Mouse (Mus musculus) c-Kit-negative CD71-positive TER-119-positive erythroid progenitor cells, embryonic 14.5 days (primary cell): ENCODE measurements around the gene Hist1h2af.
A peak's percentile ranks its signal among the peaks of the same experiment; 100 is the strongest.
"Not testable (repeated sequence)": the region's sequence is repeated elsewhere in the genome, so short reads cannot be mapped to it uniquely, and the experiment has no call there.

Experiments used
- DNase-seq: peaks from one replicate; pipeline ENCODE4 v3.0.0-alpha.2; 2013; ENCODE audit warnings: low read depth, low spot score

Gene Hist1h2af

DNA sequence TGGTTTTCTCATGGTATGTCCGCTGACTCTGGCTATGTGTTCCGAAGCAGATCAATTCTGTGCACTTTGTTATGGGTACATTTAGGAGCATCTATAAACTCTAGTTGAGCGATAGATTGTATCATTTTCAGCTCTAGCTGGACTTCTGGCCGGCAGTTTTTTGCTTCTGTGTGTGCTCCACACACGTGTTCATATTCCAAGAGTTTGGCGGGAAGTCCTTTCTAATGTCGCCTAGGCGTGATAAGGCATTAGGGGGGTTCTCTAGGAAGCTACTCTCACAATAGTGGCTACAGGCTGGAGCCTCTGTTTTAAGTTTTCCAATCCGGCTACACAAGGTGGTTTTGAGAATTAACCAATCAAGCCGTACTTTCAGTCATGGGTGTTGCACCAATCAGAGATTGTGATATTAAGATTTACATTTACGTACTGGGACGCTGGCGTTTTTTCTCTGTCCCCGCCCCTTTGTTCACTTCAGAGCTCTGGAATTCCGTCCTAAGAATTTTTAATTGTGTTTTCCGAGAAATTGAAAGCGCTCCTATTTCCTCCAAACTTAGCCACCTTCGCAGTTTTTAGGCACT lies 22.2 kb downstream of the Hist1h2af start:
- peak; percentile 83 for DNase-seq

- no peak for DNase-seq
Measured at GRCm38 (mm10) chr13:23556906-23557305, 23.2 kb downstream of the Hist1h2af start.

GRCm38 (mm10) chr13:23560699-23561098 lies 27.0 kb downstream of the Hist1h2af start:
- DNase-seq = not testable (repeated sequence)

GRCm38 (mm10) chr13:23561531-23561882 lies 27.8 kb downstream of the Hist1h2af start:
- not testable (repeated sequence) for DNase-seq

DNA sequence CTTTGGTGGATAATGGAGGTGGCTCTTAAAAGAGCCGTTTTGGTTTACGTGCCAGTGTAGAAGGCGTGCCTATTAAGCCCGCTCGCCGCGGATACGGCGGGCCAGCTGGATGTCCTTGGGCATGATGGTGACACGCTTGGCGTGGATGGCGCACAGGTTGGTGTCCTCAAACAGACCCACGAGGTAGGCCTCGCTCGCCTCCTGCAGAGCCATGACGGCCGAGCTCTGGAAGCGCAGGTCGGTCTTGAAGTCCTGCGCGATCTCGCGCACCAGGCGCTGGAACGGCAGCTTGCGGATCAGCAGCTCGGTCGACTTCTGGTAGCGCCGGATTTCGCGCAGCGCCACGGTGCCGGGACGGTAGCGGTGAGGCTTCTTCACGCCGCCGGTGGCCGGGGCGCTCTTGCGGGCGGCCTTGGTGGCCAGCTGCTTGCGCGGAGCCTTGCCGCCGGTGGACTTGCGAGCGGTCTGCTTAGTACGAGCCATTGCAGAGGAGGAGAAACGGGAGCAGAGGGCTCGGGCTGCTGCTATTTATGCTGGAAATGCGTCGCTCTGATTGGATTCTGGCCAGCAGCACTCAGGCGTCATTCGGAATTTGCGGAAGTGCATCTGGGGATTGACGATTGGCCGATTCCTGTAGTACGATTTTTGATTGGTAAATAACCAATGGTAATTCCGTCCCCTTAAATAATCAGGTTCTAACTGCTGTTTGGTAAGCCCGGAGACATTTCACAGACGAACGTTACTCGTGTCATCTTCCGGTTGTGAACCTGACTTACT lies 28.4 kb downstream of the Hist1h2af start, which contains the start of gene Hist1h3e:
TSS of gene Hist1h3e (minus strand) at position 487 of the 777 bp plus-strand sequence.
- DNase-seq = peak; percentile 94

GRCm38 (mm10) chr13:23562699-23563462 lies 29.2 kb downstream of the Hist1h2af start:
- no peak for DNase-seq

GRCm38 (mm10) chr13:23564482-23564881 lies 30.8 kb downstream of the Hist1h2af start:
- no peak for DNase-seq

DNA sequence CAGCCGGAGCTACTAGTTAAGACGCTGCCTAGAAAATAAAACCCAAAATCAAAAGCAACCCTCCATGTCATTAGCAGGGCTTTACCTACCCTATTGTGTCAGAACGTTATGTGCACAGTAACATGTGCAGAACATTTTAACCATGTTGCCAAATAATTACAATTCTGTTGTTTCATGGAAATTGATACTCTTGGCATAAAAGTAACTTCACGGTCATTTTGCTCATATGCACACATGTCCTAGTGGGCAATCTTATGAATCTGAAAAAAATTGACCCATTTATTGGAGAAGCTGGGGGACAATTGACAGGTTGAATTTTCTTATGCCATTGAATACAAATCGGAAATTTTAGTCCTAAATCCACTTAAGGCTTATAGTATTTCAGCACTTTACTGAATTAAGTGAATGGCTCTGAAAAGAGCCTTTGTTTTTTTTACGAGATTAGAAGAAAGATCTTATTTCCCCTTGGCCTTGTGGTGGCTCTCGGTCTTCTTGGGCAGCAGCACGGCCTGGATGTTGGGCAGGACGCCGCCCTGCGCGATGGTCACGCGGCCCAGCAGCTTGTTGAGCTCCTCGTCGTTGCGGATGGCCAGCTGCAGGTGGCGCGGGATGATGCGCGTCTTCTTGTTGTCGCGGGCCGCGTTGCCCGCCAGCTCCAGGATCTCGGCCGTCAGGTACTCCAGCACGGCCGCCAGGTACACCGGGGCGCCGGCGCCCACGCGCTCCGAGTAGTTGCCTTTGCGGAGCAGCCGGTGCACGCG lies 36.7 kb downstream of the Hist1h2af start:
- peak; percentile 49 for DNase-seq

GRCm38 (mm10) chr13:23571022-23571503 lies 37.4 kb downstream of the Hist1h2af start, which contains the start of the genes Hist1h2ae and Hist1h2bg:
Gene Hist1h2ae, minus strand, starts transcription at chr13:23571220.
Gene Hist1h2bg, plus strand, starts transcription at chr13:23571396.
- DNase-seq = peak; percentile 93

GRCm38 (mm10) chr13:23571504-23572217 lies 38.0 kb downstream of the Hist1h2af start:
- peak; percentile 57 for DNase-seq

- peak; percentile 62 for DNase-seq
Measured at GRCm38 (mm10) chr13:23572218-23573033, 38.7 kb downstream of the Hist1h2af start.

- peak; percentile 47 for DNase-seq
Measured at GRCm38 (mm10) chr13:23573034-23573897, 39.6 kb downstream of the Hist1h2af start.

DNA sequence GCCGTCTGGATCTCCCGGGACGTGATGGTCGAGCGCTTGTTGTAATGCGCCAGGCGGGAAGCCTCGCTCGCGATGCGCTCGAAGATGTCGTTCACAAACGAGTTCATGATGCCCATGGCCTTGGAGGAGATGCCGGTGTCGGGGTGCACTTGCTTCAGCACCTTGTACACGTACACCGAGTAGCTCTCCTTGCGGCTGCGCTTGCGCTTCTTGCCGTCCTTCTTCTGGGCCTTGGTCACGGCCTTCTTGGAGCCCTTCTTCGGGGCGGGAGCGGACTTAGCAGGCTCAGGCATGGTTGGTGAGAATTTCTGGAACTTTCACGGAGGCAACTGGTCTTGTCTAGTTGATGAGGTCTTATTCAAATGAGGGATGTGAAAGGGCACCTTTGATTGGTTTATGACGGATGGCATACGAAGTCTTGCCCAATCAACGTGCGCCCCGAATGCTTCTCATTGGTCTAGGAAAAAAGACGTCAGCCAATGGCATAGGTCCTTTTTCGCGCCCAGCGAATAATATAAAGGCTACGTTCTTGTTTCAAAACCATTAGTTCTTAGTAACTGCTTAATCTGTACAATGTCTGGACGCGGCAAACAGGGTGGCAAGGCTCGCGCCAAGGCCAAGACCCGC lies 40.3 kb downstream of the Hist1h2af start, which contains the start of the genes Hist1h2bf and Hist1h2ad:
TSS of gene Hist1h2bf (minus strand) at position 299 of the 627 bp plus-strand sequence.
TSS of gene Hist1h2ad (plus strand) at position 484 of the 627 bp plus-strand sequence.
- peak; percentile 99 for DNase-seq

DNA sequence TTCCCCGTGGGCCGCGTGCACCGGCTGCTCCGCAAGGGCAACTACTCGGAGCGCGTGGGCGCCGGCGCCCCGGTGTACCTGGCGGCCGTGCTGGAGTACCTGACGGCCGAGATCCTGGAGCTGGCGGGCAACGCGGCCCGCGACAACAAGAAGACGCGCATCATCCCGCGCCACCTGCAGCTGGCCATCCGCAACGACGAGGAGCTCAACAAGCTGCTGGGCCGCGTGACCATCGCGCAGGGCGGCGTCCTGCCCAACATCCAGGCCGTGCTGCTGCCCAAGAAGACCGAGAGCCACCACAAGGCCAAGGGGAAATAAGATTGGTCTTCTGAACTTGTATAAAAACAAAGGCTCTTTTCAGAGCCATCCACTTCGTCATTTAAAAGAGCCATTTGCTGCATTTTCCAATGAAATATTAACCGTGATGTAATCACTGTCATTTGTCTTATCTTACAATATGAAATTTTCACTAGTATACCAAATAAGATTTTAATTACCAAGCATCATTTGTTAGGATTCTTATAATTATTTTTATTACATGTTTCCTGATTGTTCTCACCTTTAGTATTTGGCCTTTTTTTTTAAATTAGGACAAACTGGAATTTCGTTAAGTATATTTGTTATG lies 41.0 kb downstream of the Hist1h2af start:
- peak; percentile 49 for DNase-seq

DNA sequence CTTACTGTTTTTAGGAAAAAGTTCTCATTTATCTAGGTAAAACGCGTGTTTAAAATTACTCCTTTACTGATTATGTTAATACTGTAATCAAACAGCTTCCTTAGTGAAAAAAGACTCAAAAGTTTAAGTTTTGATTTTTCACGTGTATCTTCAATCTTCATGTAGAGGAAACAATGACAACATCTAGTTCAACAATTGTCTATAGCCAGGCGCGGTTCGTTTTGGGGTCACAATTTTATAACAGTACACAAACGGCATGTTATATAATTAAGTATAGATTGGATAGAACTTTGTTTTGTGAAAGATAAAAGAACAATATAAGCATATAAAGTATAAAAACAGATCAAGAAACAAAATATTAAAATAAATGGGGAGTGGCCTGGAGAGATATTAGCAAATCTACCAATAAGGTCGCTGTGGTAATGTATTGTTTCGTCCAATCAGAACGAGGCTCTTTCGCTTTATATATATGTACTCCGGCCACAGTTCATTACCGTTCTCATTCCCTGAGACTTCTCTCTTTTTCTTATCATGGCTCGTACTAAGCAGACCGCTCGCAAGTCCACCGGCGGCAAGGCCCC lies 41.7 kb downstream of the Hist1h2af start, which contains the start of gene Hist1h3d:
TSS of gene Hist1h3d (plus strand) at position 493 of the 581 bp plus-strand sequence.
- DNase-seq = peak; percentile 88

GRCm38 (mm10) chr13:23575864-23576313 lies 42.2 kb downstream of the Hist1h2af start:
- DNase-seq = not testable (repeated sequence)

DNA sequence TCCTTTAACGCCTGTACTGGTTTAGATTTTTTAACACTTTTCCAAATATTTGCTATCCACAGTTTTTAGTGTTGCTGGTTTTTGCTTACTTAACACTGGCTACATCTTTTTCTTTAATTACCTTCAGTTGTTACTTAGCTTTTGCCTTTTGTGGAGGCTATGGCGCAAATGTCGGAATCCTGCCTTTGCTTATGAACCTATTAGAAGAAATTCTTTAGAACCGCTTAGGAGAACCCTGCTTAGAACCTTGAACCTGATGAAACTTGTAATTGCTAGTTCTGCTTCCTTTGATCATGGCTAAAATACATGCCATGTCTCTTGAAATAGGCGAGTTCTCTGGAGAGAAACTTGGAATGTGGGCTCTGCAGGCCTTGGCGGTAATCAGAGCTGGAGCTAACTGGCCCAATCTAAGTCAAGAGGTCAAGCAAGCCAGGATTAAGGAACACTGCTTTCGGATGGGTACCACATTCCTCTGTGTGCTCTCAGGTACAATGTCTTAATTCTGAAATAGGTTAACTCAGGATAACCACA lies 42.7 kb downstream of the Hist1h2af start:
- peak; percentile 50 for DNase-seq
